Mouse (Mus musculus): ENCODE data around the gene Tm9sf2.
"Not testable (repeated sequence)": the region's sequence is repeated elsewhere in the genome, so short reads cannot be mapped to it uniquely, and the experiment has no call there.

Tm9sf2 gene

GRCm38 (mm10) chr14:122092363-122092762 is 14.5 kb upstream of the Tm9sf2 start:
- in situ Hi-C loops (cut with MseI, MboI): no loop called here

- in situ Hi-C loops (cut with MseI, MboI): no loop called here
Measured at GRCm38 (mm10) chr14:122096331-122096730, 10.5 kb upstream of the Tm9sf2 start.

- in situ Hi-C loops (cut with MseI, MboI): no loop called here
Measured at GRCm38 (mm10) chr14:122099584-122099983, 7.3 kb upstream of the Tm9sf2 start.

GRCm38 (mm10) chr14:122101890-122102289 is 4.9 kb upstream of the Tm9sf2 start:
- in situ Hi-C loops (cut with MseI, MboI): not testable (repeated sequence)

GRCm38 (mm10) chr14:122104881-122105280 is 2.0 kb upstream of the Tm9sf2 start:
- in situ Hi-C loops (cut with MseI, MboI): no loop called here

GRCm38 (mm10) chr14:122105391-122106285 is 1.2 kb upstream of the Tm9sf2 start:
- in situ Hi-C loops (cut with MseI, MboI): no loop called here

- in situ Hi-C loops (cut with MseI, MboI): no loop called here
Measured at GRCm38 (mm10) chr14:122107481-122108214, 810 bp downstream of the Tm9sf2 start.

GRCm38 (mm10) chr14:122111681-122112080 is 4.8 kb downstream of the Tm9sf2 start:
- in situ Hi-C loops (cut with MseI, MboI): no loop called here

GRCm38 (mm10) chr14:122112311-122112710 is 5.5 kb downstream of the Tm9sf2 start:
- in situ Hi-C loops (cut with MseI, MboI): no loop called here

GRCm38 (mm10) chr14:122116200-122116599 is 9.4 kb downstream of the Tm9sf2 start:
- in situ Hi-C loops (cut with MseI, MboI): no loop called here

- in situ Hi-C loops (cut with MseI, MboI): no loop called here
Measured at GRCm38 (mm10) chr14:122130111-122130797, 23.4 kb downstream of the Tm9sf2 start.

- in situ Hi-C loops (cut with MseI, MboI): no loop called here
Measured at GRCm38 (mm10) chr14:122131644-122132043, 24.8 kb downstream of the Tm9sf2 start.

GRCm38 (mm10) chr14:122136368-122136928 is 29.6 kb downstream of the Tm9sf2 start:
- in situ Hi-C loops (cut with MseI, MboI): no loop called here

GRCm38 (mm10) chr14:122137234-122137633 is 30.4 kb downstream of the Tm9sf2 start:
- in situ Hi-C loops (cut with MseI, MboI): no loop called here

- in situ Hi-C loops (cut with MseI, MboI): no loop called here
Measured at GRCm38 (mm10) chr14:122140126-122140525, 33.3 kb downstream of the Tm9sf2 start.

GRCm38 (mm10) chr14:122143585-122144269 is 36.9 kb downstream of the Tm9sf2 start:
- in situ Hi-C loops (cut with MseI, MboI): no loop called here

GRCm38 (mm10) chr14:122145374-122145773 is 38.5 kb downstream of the Tm9sf2 start:
- in situ Hi-C loops (cut with MseI, MboI): no loop called here

GRCm38 (mm10) chr14:122150616-122151015 is 43.8 kb downstream of the Tm9sf2 start:
- in situ Hi-C loops (cut with MseI, MboI): no loop called here

GRCm38 (mm10) chr14:122157738-122158137 is 50.9 kb downstream of the Tm9sf2 start:
- in situ Hi-C loops (cut with MseI, MboI): no loop called here

GRCm38 (mm10) chr14:122160916-122161315 is 54.1 kb downstream of the Tm9sf2 start:
- in situ Hi-C loops (cut with MseI, MboI): no loop called here

GRCm38 (mm10) chr14:122168912-122169311 is 62.1 kb downstream of the Tm9sf2 start:
- in situ Hi-C loops (cut with MseI, MboI): no loop called here
